Mouse (Mus musculus): ENCODE data around the gene Bahcc1. TPM values are rescaled to one million over a fixed set of nuclear protein-coding genes. Genes with fewer than 3 reads are reported as not detected.

The Bahcc1 gene
- total and polyA plus RNA-seq, 2 experiments: 1.2 to 3.4 TPM

DNA sequence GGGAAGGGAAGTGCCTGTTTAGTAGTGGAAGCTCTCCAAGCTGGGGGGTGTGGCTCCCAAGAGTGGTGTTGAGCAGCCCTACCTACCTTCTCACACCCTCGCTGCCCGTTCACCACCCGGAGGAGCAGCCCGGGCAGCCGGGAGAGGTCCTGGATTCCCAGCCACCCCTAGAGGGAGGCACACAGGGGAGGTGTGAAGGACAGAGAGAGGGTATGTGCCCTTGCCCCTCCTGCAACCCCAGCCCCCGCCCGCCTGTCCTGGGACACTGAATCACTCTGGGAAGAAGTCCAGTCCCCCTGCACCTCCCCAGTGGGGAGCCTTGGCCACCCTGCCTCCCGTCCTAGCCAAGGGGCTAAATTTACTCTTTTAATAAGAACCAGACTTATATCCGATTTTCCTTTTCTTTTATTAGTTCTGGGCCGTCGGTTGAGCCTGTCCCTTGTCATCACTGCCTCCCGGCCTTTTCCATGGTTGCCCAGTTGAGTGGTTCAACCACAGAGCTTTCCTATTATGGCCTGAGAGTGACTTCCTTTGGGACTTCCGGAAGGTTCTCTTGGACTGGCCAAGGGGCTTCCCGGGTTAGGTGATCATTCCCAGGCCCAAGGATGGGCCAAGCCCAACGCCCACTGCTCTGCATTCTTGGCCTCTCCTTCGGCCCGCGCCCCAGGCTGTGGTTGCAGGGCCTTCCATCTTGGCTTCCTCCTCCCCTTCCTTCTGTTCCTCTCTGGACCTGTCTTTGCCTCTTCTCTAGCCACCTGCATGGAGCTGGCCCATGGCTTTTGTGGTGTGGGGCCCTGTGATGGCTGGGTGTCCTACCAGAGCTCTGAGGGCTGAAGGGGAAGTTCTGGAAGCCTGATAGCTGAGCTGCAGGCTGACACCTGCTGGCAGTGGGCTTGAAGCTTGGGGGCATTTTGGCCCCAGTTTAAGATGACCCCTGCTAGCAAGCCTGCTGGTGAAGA is 18.5 kb downstream of the Bahcc1 start:
- DNase-seq (ENCODE audit: extremely low read depth, low read depth, low spot score): no peak
- H3K79me2 ChIP-seq (ENCODE audit: control insufficient read depth, insufficient read depth, low read length): peaks cover 26% of the 10 kb centered on the region; the same call in 1 of the 2 replicates
- H3K27ac ChIP-seq (replicated peaks; ENCODE audit: insufficient read depth, low read depth, low read length): no peak overlapping the region
- TF ChIP-seq POLR2A (IDR thresholded peaks at IDR 0.05; ENCODE audit: extremely low read depth, insufficient read depth, low read length): no peak
- no peak for TF ChIP-seq CTCF (IDR thresholded peaks at IDR 0.05; ENCODE audit: low read depth, low read length)
- WGBS: 90% methylated on average over 18 of the region's 18 CpGs
- H3K9ac ChIP-seq (ENCODE audit: low read depth, low read length): no peak overlapping the region
- H3K4me3 ChIP-seq (ENCODE audit: insufficient read depth, low read depth, low read length): no peak overlapping the region
- peaks cover 14% of the 10 kb centered on the region for H3K4me1 ChIP-seq (ENCODE audit: control insufficient read depth, insufficient read depth, low read length)
- no peaks in the 10 kb centered on the region for H3K36me3 ChIP-seq (ENCODE audit: control insufficient read depth, insufficient read depth, low read length)
- no peaks in the 10 kb centered on the region for H3K27me3 ChIP-seq (ENCODE audit: control insufficient read depth, insufficient read depth, low read length)

DNA sequence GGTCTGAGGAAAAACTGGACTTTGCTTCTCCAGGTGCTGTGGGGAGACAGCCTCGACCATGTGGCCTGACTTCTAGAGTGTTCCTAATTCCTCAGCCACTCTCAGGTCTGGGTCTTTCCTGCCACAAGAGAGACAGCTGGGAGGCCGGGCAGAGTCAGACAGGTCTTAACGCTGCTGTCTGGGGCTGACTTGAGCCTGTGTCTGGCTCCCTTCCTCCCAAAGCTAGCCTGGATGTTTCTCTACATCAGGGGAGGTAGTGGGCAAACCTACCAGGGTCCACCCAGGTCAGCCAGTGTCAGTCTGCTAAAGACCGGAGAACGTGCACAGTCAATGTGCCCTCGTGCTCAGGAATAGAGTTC is 19.2 kb downstream of the Bahcc1 start:
- Histone ChIP-seq H3K36me3 (ENCODE audit: control insufficient read depth, insufficient read depth, low read length) (no peaks in the 10 kb centered on the region), H3K27ac (replicated peaks; ENCODE audit: insufficient read depth, low read depth, low read length) (no peak overlapping the region), H3K4me3 (ENCODE audit: insufficient read depth, low read depth, low read length) (no peak overlapping the region), H3K4me1 (ENCODE audit: control insufficient read depth, insufficient read depth, low read length) (peaks cover 14% of the 10 kb centered on the region), H3K79me2 (ENCODE audit: control insufficient read depth, insufficient read depth, low read length) (peaks cover 30% of the 10 kb centered on the region; the same call in 1 of the 2 replicates), H3K27me3 (ENCODE audit: control insufficient read depth, insufficient read depth, low read length) (no peaks in the 10 kb centered on the region), H3K9ac (ENCODE audit: low read depth, low read length) (no peak overlapping the region)
- WGBS: 91% methylated on average over 6 of the region's 6 CpGs
- no peak for TF ChIP-seq CTCF (IDR thresholded peaks at IDR 0.05; ENCODE audit: low read depth, low read length)
- no peak for DNase-seq (ENCODE audit: extremely low read depth, low read depth, low spot score)

DNA sequence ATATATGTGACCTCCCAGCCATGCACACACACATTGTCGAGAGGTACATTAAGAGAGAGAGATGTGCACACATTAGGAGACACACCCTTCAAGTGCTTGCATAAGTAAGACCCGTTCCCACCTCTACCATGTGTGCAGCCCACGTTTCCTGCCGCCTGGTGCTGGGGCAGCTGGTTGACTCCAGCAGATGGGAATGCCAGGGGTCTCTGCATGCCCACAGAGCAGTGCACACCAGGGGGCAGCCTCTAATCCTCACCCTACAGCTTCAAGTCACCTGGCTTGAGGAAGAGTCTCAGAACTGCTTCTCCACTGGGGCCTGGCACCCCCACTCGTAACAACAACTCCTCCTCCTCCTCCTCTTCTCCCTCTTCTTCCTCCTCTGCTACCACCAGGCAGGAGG is 19.7 kb downstream of the Bahcc1 start:
- peaks cover 14% of the 10 kb centered on the region for H3K4me1 ChIP-seq (ENCODE audit: control insufficient read depth, insufficient read depth, low read length)

DNA sequence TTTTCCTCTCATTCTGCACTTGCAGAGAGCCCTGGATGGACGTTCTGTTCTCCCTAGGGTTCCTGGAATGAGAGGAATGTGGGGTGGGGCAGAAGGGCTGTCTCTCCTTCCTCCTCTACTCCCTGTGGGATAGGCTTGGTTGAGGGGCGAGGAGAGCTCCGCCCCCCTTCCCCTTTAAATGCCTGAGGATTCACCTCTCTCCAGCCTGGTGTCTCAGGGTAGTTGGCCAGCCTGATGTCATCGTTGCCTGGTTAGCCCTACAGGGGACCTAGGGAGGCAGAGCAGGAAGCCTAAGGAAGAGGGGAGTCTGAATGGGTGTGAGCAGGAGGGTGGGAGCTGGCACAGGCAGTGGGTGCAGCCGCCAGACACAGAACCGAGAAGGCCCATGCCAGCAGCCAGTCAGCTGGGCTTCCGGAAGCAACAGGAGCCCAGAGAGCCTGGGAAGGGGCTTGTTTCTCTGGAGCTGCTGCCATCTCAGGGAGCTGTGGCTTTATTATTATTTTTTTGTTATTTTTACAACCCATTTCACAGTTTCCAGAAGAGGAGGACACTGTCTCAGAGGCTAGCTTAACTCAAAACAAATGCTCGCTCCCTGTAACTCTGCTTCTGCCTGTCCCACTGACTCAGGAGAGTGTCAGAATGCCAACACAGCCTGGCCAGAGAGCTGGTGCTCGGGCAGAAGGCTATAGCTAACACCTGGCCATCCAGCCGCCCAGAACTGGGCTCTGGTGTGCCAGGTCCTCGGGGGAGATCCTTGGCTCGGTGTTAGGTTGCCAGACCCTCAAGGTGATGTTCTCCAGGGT is 20.3 kb downstream of the Bahcc1 start:
- Histone ChIP-seq H3K4me3 (ENCODE audit: insufficient read depth, low read depth, low read length) (no peak overlapping the region), H3K27me3 (ENCODE audit: control insufficient read depth, insufficient read depth, low read length) (no peaks in the 10 kb centered on the region), H3K79me2 (ENCODE audit: control insufficient read depth, insufficient read depth, low read length) (peaks cover 36% of the 10 kb centered on the region), H3K36me3 (ENCODE audit: control insufficient read depth, insufficient read depth, low read length) (no peaks in the 10 kb centered on the region), H3K9ac (ENCODE audit: low read depth, low read length) (no peak overlapping the region), H3K4me1 (ENCODE audit: control insufficient read depth, insufficient read depth, low read length) (peaks cover 12% of the 10 kb centered on the region), H3K27ac (replicated peaks; ENCODE audit: insufficient read depth, low read depth, low read length) (no peak overlapping the region)
- DNase-seq (ENCODE audit: extremely low read depth, low read depth, low spot score): no peak
- TF ChIP-seq POLR2A (IDR thresholded peaks at IDR 0.05; ENCODE audit: extremely low read depth, insufficient read depth, low read length) (no peak), CTCF (IDR thresholded peaks at IDR 0.05; ENCODE audit: low read depth, low read length) (no peak)
- 84% methylated on average over 12 of the region's 12 CpGs for WGBS

More for the DNA sequence above, 19.7 kb downstream of the Bahcc1 start:
- Histone ChIP-seq H3K79me2 (ENCODE audit: control insufficient read depth, insufficient read depth, low read length) (peaks cover 31% of the 10 kb centered on the region; the same call in 1 of the 2 replicates), H3K4me3 (ENCODE audit: insufficient read depth, low read depth, low read length) (no peak overlapping the region), H3K9ac (ENCODE audit: low read depth, low read length) (no peak overlapping the region), H3K27me3 (ENCODE audit: control insufficient read depth, insufficient read depth, low read length) (no peaks in the 10 kb centered on the region), H3K27ac (replicated peaks; ENCODE audit: insufficient read depth, low read depth, low read length) (no peak overlapping the region), H3K36me3 (ENCODE audit: control insufficient read depth, insufficient read depth, low read length) (no peaks in the 10 kb centered on the region)
- TF ChIP-seq POLR2A (IDR thresholded peaks at IDR 0.05; ENCODE audit: extremely low read depth, insufficient read depth, low read length): no peak
- no peak for DNase-seq (ENCODE audit: extremely low read depth, low read depth, low spot score)
- WGBS: 90% methylated on average over 5 of the region's 5 CpGs

DNA sequence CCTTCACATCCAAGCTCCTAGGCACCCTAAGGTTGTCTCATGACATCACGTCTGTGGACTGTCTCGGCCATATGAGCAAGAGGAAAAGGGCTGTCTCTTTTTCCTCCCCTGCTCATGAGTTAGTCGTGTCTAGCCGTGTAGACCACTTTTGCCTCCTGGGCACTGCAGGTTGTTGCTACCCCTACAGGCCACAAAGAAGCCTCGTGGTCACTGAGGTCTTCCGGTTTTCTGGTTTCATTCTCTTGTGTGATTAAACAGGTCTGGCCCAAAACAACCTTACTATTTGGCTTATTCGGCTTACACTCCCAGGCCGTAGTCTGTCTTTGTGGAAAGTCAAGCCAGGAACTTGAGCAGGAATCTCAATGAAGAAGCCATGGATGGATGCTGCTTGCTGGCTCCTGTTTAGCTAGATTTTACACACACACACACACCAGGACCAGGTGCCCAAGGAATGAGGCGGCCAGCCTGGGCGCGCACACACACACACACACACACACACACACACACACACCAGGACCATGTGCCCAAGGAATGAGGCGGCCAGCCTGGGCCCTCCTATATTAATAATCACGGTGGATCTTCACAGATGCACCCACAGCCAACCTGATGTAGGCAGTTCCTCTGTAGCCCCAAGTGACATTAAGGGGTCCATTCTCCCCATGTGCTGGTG is 21.0 kb downstream of the Bahcc1 start:
- H3K27ac ChIP-seq (replicated peaks; ENCODE audit: insufficient read depth, low read depth, low read length): no peak overlapping the region
- H3K9ac ChIP-seq (ENCODE audit: low read depth, low read length): no peak overlapping the region
- WGBS: 91% methylated on average over 13 of the region's 13 CpGs
- TF ChIP-seq CTCF (IDR thresholded peaks at IDR 0.05; ENCODE audit: low read depth, low read length): no peak
- TF ChIP-seq POLR2A (IDR thresholded peaks at IDR 0.05; ENCODE audit: extremely low read depth, insufficient read depth, low read length): no peak
- no peaks in the 10 kb centered on the region for H3K36me3 ChIP-seq (ENCODE audit: control insufficient read depth, insufficient read depth, low read length)
- peaks cover 37% of the 10 kb centered on the region for H3K79me2 ChIP-seq (ENCODE audit: control insufficient read depth, insufficient read depth, low read length)
- no peak for DNase-seq (ENCODE audit: extremely low read depth, low read depth, low spot score)
- H3K27me3 ChIP-seq (ENCODE audit: control insufficient read depth, insufficient read depth, low read length): no peaks in the 10 kb centered on the region
- H3K4me1 ChIP-seq (ENCODE audit: control insufficient read depth, insufficient read depth, low read length): peaks cover 10% of the 10 kb centered on the region
- H3K4me3 ChIP-seq (ENCODE audit: insufficient read depth, low read depth, low read length): no peak overlapping the region

Data from liver, adult 2 months (tissue).